Mouse (Mus musculus): ENCODE data around the gene Slc15a5. TPM values are rescaled to one million over a fixed set of nuclear protein-coding genes. Genes with fewer than 3 reads are reported as not detected.
A peak's percentile ranks its signal among the peaks of the same experiment; 100 is the strongest.

Slc15a5 gene
- polyA plus RNA-seq, 1 experiment from 2014 or later: not detected

DNA sequence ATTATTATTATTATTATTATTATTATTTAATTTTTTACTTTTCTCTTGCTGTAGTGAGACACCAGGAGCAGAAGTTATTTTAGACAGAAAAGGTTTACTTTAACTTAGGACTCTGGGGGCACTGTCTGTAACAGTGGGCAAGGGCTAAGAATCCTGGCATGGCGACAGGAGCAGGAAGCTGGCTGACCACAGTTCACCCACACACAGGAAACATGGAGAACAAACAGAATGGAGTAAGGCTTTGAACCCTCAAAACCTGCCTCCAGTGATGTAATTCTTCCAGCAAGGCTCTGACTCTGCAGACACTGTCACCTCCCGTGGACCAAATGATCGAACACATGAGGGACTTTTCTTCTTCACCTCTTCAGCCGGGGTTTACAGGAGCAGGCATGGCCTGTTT, 37.9 kb downstream of the Slc15a5 start:
- H3K27ac ChIP-seq (ENCODE audit: low read depth, low read length): no peak overlapping the region
- H3K4me1 ChIP-seq (ENCODE audit: control insufficient read depth, insufficient read depth, low read length): no peaks in the 10 kb centered on the region
- H3K36me3 ChIP-seq (ENCODE audit: control insufficient read depth, insufficient read depth, low read length): no peaks in the 10 kb centered on the region
- no peaks in the 10 kb centered on the region for H3K27me3 ChIP-seq (ENCODE audit: control insufficient read depth, insufficient read depth, low read length)
- DNase-seq (ENCODE audit: low spot score) (no peak), ATAC-seq (ENCODE audit: insufficient read depth, low FRiP score, low TSS enrichment) (no peak)
- H3K4me3 ChIP-seq (ENCODE audit: low read depth, low read length): no peak overlapping the region
- no peak overlapping the region for H3K4me2 ChIP-seq (ENCODE audit: low read depth)
- WGBS: 93% methylated on average over 4 of the region's 4 CpGs
- H3K9me3 ChIP-seq (ENCODE audit: control insufficient read depth, low read length): no peaks in the 10 kb centered on the region; the same call in 1 of the 2 replicates
- H3K9ac ChIP-seq (ENCODE audit: low read length): no peak overlapping the region

DNA sequence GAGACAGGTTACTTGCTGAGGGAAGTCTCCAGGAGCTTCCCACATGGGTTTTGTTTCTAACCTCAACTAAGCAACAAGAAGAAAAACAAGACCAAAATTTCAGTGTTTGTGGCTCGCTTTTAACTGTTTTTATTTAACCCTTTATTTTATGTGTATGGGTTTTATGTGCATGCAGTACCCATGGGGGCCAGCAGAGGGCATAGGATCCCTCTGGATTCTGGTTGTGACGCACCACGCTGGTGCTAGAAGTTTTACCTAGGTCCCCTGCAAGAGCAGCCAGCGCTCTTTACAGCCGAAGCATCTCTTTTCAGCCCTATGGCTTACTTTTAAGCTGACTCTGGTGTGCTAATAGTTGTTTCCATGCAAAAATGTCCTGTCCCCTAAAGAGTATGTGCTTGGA, 42.1 kb downstream of the Slc15a5 start:
- H3K4me2 ChIP-seq (ENCODE audit: low read depth): no peak overlapping the region
- H3K9ac ChIP-seq (ENCODE audit: low read length): no peak overlapping the region
- no peak for ATAC-seq (ENCODE audit: insufficient read depth, low FRiP score, low TSS enrichment)
- H3K27ac ChIP-seq (ENCODE audit: low read depth, low read length): no peak overlapping the region
- no peaks in the 10 kb centered on the region for H3K27me3 ChIP-seq (ENCODE audit: control insufficient read depth, insufficient read depth, low read length)
- WGBS: 89% methylated on average over 5 of the region's 5 CpGs
- DNase-seq (ENCODE audit: low spot score): no peak
- H3K4me3 ChIP-seq (ENCODE audit: low read depth, low read length): no peak overlapping the region
- H3K4me1 ChIP-seq (ENCODE audit: control insufficient read depth, insufficient read depth, low read length): no peaks in the 10 kb centered on the region
- no peaks in the 10 kb centered on the region; the same call in 1 of the 2 replicates for H3K9me3 ChIP-seq (ENCODE audit: control insufficient read depth, low read length)
- no peaks in the 10 kb centered on the region for H3K36me3 ChIP-seq (ENCODE audit: control insufficient read depth, insufficient read depth, low read length)

DNA sequence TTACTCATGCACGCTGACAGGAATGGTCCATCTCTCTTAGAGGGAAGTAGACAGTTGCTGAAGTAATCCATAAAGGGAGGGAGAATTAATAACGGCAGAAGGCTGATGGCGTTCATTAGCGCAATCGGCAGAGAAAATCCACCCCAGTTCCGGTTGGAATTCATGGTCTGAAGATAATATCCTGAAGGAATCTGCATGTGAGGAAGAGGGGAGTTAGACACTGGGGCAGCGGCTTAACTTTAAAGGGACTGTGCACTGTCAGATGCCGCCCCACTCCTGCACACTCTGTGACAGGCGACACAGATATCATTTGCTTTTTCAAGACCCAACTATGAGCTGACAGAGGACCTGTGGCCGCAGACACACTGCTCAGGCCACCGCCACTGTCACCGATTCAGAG, 42.8 kb downstream of the Slc15a5 start:
- Histone ChIP-seq H3K36me3 (ENCODE audit: control insufficient read depth, insufficient read depth, low read length) (no peaks in the 10 kb centered on the region), H3K27me3 (ENCODE audit: control insufficient read depth, insufficient read depth, low read length) (no peaks in the 10 kb centered on the region), H3K9me3 (ENCODE audit: control insufficient read depth, low read length) (no peaks in the 10 kb centered on the region; the same call in 1 of the 2 replicates), H3K4me3 (ENCODE audit: low read depth, low read length) (no peak overlapping the region), H3K27ac (ENCODE audit: low read depth, low read length) (no peak overlapping the region), H3K4me2 (ENCODE audit: low read depth) (no peak overlapping the region), H3K9ac (ENCODE audit: low read length) (no peak overlapping the region), H3K4me1 (ENCODE audit: control insufficient read depth, insufficient read depth, low read length) (no peaks in the 10 kb centered on the region)
- WGBS: 95% methylated on average over 12 of the region's 12 CpGs
- ATAC-seq (ENCODE audit: insufficient read depth, low FRiP score, low TSS enrichment): no peak
- no peak for DNase-seq (ENCODE audit: low spot score)

DNA sequence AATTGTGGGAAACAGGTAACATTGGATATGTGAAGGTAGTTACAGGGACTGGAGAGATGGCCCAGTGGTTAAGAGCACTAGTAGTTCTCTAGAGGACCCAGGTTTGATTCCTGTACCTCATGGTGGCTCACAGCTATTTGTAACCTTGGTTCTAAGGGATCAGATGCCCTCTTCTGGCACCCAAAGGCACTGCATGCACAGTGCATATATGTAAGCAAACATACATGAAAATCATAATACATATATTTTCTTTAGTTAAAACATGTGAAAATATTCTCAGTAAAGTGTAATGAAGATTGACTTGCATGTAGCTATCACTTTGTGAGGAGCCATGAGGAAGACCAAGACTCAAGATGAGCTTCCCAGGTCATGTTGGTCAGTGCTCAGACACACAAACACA, 62.8 kb downstream of the Slc15a5 start:
- H3K9me3 ChIP-seq (ENCODE audit: control insufficient read depth, low read length): no peaks in the 10 kb centered on the region
- no peaks in the 10 kb centered on the region for H3K27me3 ChIP-seq (ENCODE audit: control insufficient read depth, insufficient read depth, low read length)
- no peak overlapping the region for H3K27ac ChIP-seq (ENCODE audit: low read depth, low read length)
- H3K4me3 ChIP-seq (ENCODE audit: low read depth, low read length): no peak overlapping the region
- DNase-seq (ENCODE audit: low spot score): no peak
- no peaks in the 10 kb centered on the region for H3K36me3 ChIP-seq (ENCODE audit: control insufficient read depth, insufficient read depth, low read length)
- no peak overlapping the region for H3K9ac ChIP-seq (ENCODE audit: low read length)
- H3K4me1 ChIP-seq (ENCODE audit: control insufficient read depth, insufficient read depth, low read length): no peaks in the 10 kb centered on the region
- no peak for ATAC-seq (ENCODE audit: insufficient read depth, low FRiP score, low TSS enrichment)
- H3K4me2 ChIP-seq (ENCODE audit: low read depth): no peak overlapping the region

DNA sequence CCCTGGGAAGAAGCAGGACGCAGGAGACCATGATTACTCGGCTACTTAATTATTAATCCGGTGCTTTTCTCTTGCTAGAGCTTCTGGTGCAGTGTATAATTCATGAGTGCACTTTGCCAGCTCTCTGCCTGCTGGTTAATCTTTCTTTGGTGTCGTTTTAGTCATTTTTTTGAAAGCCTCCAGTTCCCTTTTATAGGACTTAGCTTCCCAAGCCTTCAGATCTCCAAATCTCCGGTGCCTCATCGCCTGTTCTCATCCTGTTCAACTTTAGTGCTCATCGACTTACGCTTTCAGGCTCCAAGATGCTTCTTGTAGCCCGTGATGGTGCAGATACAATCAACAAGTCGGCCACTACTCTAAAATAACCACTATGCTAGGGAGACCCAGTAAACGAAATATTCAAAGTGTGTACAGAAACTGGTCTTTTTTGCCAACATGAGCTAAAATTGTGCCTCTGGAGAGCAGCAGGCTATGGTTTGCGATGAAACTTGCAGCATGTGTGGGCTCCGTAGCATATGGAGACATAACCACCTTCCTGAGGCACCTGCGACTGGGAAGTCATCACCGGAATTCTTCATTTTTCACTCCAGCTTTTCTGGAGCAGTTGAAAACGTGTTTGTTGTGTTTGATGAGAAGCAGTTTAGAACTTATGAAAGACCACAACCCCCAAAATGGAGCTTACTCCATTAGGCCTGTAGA, 64.6 kb downstream of the Slc15a5 start:
- no peaks in the 10 kb centered on the region for H3K4me1 ChIP-seq (ENCODE audit: control insufficient read depth, insufficient read depth, low read length)
- no peak overlapping the region for H3K27ac ChIP-seq (ENCODE audit: low read depth, low read length)
- H3K4me2 ChIP-seq (ENCODE audit: low read depth): no peak overlapping the region
- H3K9ac ChIP-seq (ENCODE audit: low read length): no peak overlapping the region
- H3K4me3 ChIP-seq (ENCODE audit: low read depth, low read length): no peak overlapping the region
- no peaks in the 10 kb centered on the region for H3K9me3 ChIP-seq (ENCODE audit: control insufficient read depth, low read length)
- H3K27me3 ChIP-seq (ENCODE audit: control insufficient read depth, insufficient read depth, low read length): no peaks in the 10 kb centered on the region
- H3K36me3 ChIP-seq (ENCODE audit: control insufficient read depth, insufficient read depth, low read length): no peaks in the 10 kb centered on the region
- WGBS: 83% methylated on average over 16 of the region's 16 CpGs
- no peak for ATAC-seq (ENCODE audit: insufficient read depth, low FRiP score, low TSS enrichment)
- no peak for DNase-seq (ENCODE audit: low spot score)

DNA sequence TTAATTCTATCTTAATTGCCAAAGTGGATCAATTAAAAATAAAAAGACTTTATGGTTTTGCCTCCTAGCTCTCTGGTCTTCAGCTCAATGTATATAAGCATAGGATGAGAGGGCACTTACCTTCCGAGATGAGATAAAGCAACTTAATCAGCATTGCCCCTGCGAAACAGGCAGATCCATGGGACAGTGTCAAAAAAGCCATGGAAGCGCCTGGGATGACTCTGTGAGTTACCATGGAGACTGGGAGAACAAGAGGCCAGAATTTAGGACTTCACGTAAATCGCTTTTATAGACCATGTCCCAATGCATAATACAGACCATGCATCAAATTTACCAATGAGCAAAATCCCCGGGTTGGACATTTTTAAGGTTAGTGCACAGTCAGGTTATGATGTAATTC, 67.8 kb downstream of the Slc15a5 start:
- Histone ChIP-seq H3K9ac (ENCODE audit: low read length) (no peak overlapping the region), H3K27ac (ENCODE audit: low read depth, low read length) (no peak overlapping the region), H3K9me3 (ENCODE audit: control insufficient read depth, low read length) (no peaks in the 10 kb centered on the region), H3K36me3 (ENCODE audit: control insufficient read depth, insufficient read depth, low read length) (no peaks in the 10 kb centered on the region), H3K4me2 (ENCODE audit: low read depth) (no peak overlapping the region), H3K4me3 (ENCODE audit: low read depth, low read length) (no peak overlapping the region), H3K27me3 (ENCODE audit: control insufficient read depth, insufficient read depth, low read length) (no peaks in the 10 kb centered on the region), H3K4me1 (ENCODE audit: control insufficient read depth, insufficient read depth, low read length) (no peaks in the 10 kb centered on the region)
- DNase-seq (ENCODE audit: low spot score) (no peak), ATAC-seq (ENCODE audit: insufficient read depth, low FRiP score, low TSS enrichment) (peak; percentile 48)
- WGBS: 64% methylated on average over 6 of the region's 6 CpGs

DNA sequence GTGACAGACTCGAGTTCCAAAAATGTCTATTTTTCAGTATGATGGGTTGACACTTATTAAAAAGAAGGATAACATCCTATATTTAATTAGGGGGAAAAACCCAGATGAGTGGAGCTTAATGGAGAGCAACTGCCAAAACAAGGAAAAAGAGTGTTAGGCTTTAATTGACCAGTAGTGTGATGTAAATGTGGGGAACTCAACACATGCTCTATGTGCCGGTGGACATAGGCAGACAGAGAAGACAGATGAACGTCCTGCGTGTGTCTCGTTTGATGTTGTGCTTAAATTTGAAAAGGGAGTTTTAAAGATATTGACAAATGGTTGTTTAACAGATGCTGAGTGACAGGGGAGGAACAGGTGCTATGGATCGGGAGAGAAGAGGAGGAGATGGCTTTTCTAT, 72.0 kb downstream of the Slc15a5 start:
- H3K4me3 ChIP-seq (ENCODE audit: low read depth, low read length): no peak overlapping the region
- no peak for DNase-seq (ENCODE audit: low spot score)
- WGBS: 92% methylated on average over 6 of the region's 6 CpGs

DNA sequence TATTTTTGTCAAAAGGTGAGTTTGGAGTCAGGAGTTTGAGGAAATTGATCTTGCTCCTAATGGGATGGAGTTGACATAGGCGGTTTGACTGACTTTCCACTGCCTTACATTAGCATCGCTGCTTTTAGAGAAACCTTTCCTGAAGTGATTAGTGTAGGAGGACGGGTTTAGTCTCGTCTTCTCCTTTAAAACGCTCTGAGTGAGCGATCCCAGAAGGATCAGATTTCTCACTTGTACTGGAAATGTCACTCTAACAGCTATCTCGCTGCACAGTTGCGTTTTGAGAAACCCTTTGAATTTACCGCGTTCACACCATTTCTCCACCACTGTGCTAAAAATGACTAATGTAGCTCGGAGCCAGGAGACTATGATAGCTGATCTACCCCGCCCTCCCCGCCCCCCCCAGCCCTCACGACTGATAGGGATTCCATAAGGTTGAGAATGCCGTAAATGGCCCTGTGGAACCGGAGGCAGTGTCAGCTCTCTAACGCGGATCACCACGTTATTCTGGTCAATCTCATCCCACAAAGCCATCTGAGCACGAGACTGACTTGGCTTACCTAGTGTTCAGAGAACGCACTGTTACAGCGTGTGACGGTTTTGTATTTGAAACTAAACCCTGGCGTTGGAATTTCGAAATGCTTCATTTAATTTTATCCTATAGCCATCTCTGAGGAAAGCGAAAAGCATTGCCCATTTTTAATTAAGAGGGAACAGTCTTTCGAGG, 73.0 kb downstream of the Slc15a5 start:
- ATAC-seq (ENCODE audit: insufficient read depth, low FRiP score, low TSS enrichment) (no peak), DNase-seq (ENCODE audit: low spot score) (no peak)
- no peak overlapping the region for H3K4me2 ChIP-seq (ENCODE audit: low read depth)
- H3K36me3 ChIP-seq (ENCODE audit: control insufficient read depth, insufficient read depth, low read length): no peaks in the 10 kb centered on the region
- H3K9ac ChIP-seq (ENCODE audit: low read length): no peak overlapping the region
- no peak overlapping the region for H3K27ac ChIP-seq (ENCODE audit: low read depth, low read length)
- WGBS: 84% methylated on average over 27 of the region's 27 CpGs
- no peaks in the 10 kb centered on the region for H3K9me3 ChIP-seq (ENCODE audit: control insufficient read depth, low read length)
- H3K27me3 ChIP-seq (ENCODE audit: control insufficient read depth, insufficient read depth, low read length): no peaks in the 10 kb centered on the region
- no peaks in the 10 kb centered on the region for H3K4me1 ChIP-seq (ENCODE audit: control insufficient read depth, insufficient read depth, low read length)
- no peak overlapping the region for H3K4me3 ChIP-seq (ENCODE audit: low read depth, low read length)

More for the DNA sequence above, 72.0 kb downstream of the Slc15a5 start:
- no peak for ATAC-seq (ENCODE audit: insufficient read depth, low FRiP score, low TSS enrichment)
- no peaks in the 10 kb centered on the region for H3K36me3 ChIP-seq (ENCODE audit: control insufficient read depth, insufficient read depth, low read length)
- H3K27ac ChIP-seq (ENCODE audit: low read depth, low read length): no peak overlapping the region
- no peaks in the 10 kb centered on the region for H3K4me1 ChIP-seq (ENCODE audit: control insufficient read depth, insufficient read depth, low read length)
- no peaks in the 10 kb centered on the region for H3K27me3 ChIP-seq (ENCODE audit: control insufficient read depth, insufficient read depth, low read length)
- H3K9me3 ChIP-seq (ENCODE audit: control insufficient read depth, low read length): no peaks in the 10 kb centered on the region
- no peak overlapping the region for H3K4me2 ChIP-seq (ENCODE audit: low read depth)
- no peak overlapping the region for H3K9ac ChIP-seq (ENCODE audit: low read length)

DNA sequence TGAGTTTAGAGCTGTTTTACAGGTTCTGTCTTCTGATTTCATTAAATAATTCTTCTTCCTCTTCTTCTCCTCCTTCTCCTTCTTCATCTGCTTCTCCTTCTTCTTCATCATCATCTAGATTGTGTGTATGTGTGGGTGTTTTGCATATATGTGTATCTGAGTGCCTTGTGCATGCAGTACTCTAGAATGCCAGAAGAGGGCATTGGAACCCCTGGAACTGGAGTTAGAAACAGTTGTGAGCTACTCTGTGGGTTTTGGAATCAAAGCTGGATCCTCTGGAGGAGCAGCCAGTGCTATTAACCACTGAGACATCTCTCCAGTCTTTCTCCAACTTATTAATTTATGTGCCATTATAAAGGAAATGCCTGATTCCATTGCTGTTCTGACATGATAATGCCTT, 89.9 kb downstream of the Slc15a5 start:
- no peak for DNase-seq (ENCODE audit: low spot score)

More for the DNA sequence above, 89.9 kb downstream of the Slc15a5 start:
- no peak overlapping the region for H3K4me3 ChIP-seq (ENCODE audit: low read depth, low read length)
- no peak overlapping the region for H3K27ac ChIP-seq (ENCODE audit: low read depth, low read length)
- H3K4me2 ChIP-seq (ENCODE audit: low read depth): no peak overlapping the region
- no peaks in the 10 kb centered on the region for H3K27me3 ChIP-seq (ENCODE audit: control insufficient read depth, insufficient read depth, low read length)
- no peaks in the 10 kb centered on the region for H3K4me1 ChIP-seq (ENCODE audit: control insufficient read depth, insufficient read depth, low read length)
- no peak for ATAC-seq (ENCODE audit: insufficient read depth, low FRiP score, low TSS enrichment)
- no peaks in the 10 kb centered on the region for H3K36me3 ChIP-seq (ENCODE audit: control insufficient read depth, insufficient read depth, low read length)
- H3K9me3 ChIP-seq (ENCODE audit: control insufficient read depth, low read length): no peaks in the 10 kb centered on the region
- no peak overlapping the region for H3K9ac ChIP-seq (ENCODE audit: low read length)

Data from neural tube, embryonic 11.5 days (tissue).